Comparison of ENCODE assay signal across 32 mouse cellular contexts in genomic region chr4:131998641-131999040, GRCm38 (mm10).
"Had no signal": no experiment of that assay in that cellular context is flagged by ENCODE, and none has a peak within 500 bp of the region (broad histone marks: within the 10 kb centered on the region; RNA-seq: fewer than 3 reads in every experiment).

No protein-coding gene starts in this region.

- H3K4me3 ChIP-seq: left cerebral cortex, adult 2 months; limb, embryonic 10.5 days; limb, embryonic 12.5 days; limb, embryonic 13.5 days; limb, embryonic 15.5 days; liver, embryonic 12.5 days; liver, embryonic 13.5 days; liver, embryonic 15.5 days; lung, embryonic 15.5 days; megakaryocyte, embryonic 14.5 days; midbrain, embryonic 10.5 days; midbrain, embryonic 12.5 days; midbrain, embryonic 13.5 days; midbrain, embryonic 15.5 days; myocyte had no signal

- H3K27me3 ChIP-seq: limb, embryonic 12.5 days; limb, embryonic 13.5 days; limb, embryonic 15.5 days; liver, embryonic 12.5 days; liver, embryonic 13.5 days; liver, embryonic 15.5 days; lung, embryonic 15.5 days; megakaryocyte, embryonic 14.5 days; midbrain, embryonic 12.5 days; midbrain, embryonic 13.5 days; midbrain, embryonic 15.5 days had no signal

- H3K27ac ChIP-seq: left cerebral cortex, adult 2 months; limb, embryonic 10.5 days; limb, embryonic 12.5 days; limb, embryonic 13.5 days; limb, embryonic 15.5 days; liver, embryonic 12.5 days; liver, embryonic 13.5 days; liver, embryonic 14.5 days; liver, embryonic 15.5 days; lung, embryonic 15.5 days; macrophage; midbrain, embryonic 10.5 days; midbrain, embryonic 12.5 days; midbrain, embryonic 13.5 days; midbrain, embryonic 15.5 days had no signal

- H3K9me3 ChIP-seq: limb, embryonic 10.5 days; limb, embryonic 12.5 days; limb, embryonic 13.5 days; limb, embryonic 15.5 days; liver, embryonic 12.5 days; liver, embryonic 13.5 days; liver, embryonic 15.5 days; lung, embryonic 15.5 days; megakaryocyte, embryonic 14.5 days; midbrain, embryonic 10.5 days; midbrain, embryonic 12.5 days; midbrain, embryonic 13.5 days; midbrain, embryonic 15.5 days had no signal

- DNase-seq: left cerebral cortex, postnatal 4 days; liver; liver, embryonic 13.5 days; liver, postnatal 0 days; lung, adult 18-20 months; lung, adult 2 months; lung, embryonic 14.5 days; lung, postnatal 10 days; lung, postnatal 14 days; lung, postnatal 36 days; lung, postnatal 4 days; midbrain, embryonic 14.5 days had no signal

- ATAC-seq: liver, embryonic 12.5 days; liver, postnatal 0 days; lung, postnatal 0 days; midbrain, embryonic 13.5 days; midbrain, embryonic 15.5 days; midbrain, embryonic 16.5 days had no signal

- H3K9ac ChIP-seq: limb, embryonic 12.5 days; limb, embryonic 13.5 days; limb, embryonic 15.5 days; liver, embryonic 12.5 days; liver, embryonic 13.5 days; liver, embryonic 14.5 days; liver, embryonic 15.5 days; liver, postnatal 0 days; lung, embryonic 14.5 days; lung, embryonic 15.5 days; midbrain, embryonic 12.5 days; midbrain, embryonic 13.5 days; midbrain, embryonic 15.5 days had no signal

- H3K4me1 ChIP-seq: limb, embryonic 10.5 days; limb, embryonic 12.5 days; limb, embryonic 13.5 days; limb, embryonic 15.5 days; liver, embryonic 12.5 days; liver, embryonic 13.5 days; liver, embryonic 15.5 days; lung, embryonic 15.5 days; midbrain, embryonic 13.5 days had no signal

- H3K4me2 ChIP-seq: limb, embryonic 12.5 days; limb, embryonic 13.5 days; limb, embryonic 15.5 days; liver, embryonic 11.5 days; liver, embryonic 12.5 days; liver, embryonic 13.5 days; liver, embryonic 15.5 days; lung, embryonic 14.5 days; lung, embryonic 15.5 days; midbrain, embryonic 11.5 days; midbrain, embryonic 12.5 days; midbrain, embryonic 13.5 days; midbrain, embryonic 15.5 days had no signal
